In genomic region chr16:38920488-38920887, GRCm38 (mm10) we compare ENCODE assay signal across 13 mouse cellular contexts. TPM values are rescaled to one million over a fixed set of nuclear protein-coding genes. Genes with fewer than 3 reads are reported as not detected.
"Had no signal": no experiment of that assay in that cellular context is flagged by ENCODE, and none has a peak within 500 bp of the region (broad histone marks: within the 10 kb centered on the region; RNA-seq: fewer than 3 reads in every experiment).

No protein-coding gene starts in this region.

- ATAC-seq: intestine, postnatal 0 days; midbrain, embryonic 13.5 days had no signal

- H3K27me3 ChIP-seq: limb, embryonic 12.5 days; liver, embryonic 13.5 days; midbrain, embryonic 13.5 days had no signal

- H3K4me1 ChIP-seq: liver, embryonic 13.5 days had no signal

- H3K9me3 ChIP-seq: limb, embryonic 12.5 days; liver, embryonic 13.5 days; midbrain, embryonic 13.5 days had no signal

- H3K9ac ChIP-seq: limb, embryonic 12.5 days; liver, embryonic 13.5 days; midbrain, embryonic 13.5 days had no signal

- H3K4me2 ChIP-seq: limb, embryonic 12.5 days; liver, embryonic 13.5 days; midbrain, embryonic 13.5 days had no signal

- DNase-seq: kidney, adult 8-10 months; kidney, postnatal 25 days; layer of hippocampus, adult 9-11 months; liver; liver, embryonic 13.5 days; lung, adult 18-20 months; thymus, postnatal 4 days had no signal

- H3K27ac ChIP-seq: limb, embryonic 12.5 days; liver, embryonic 13.5 days; midbrain, embryonic 13.5 days; stomach, postnatal 0 days had no signal

- H3K4me3 ChIP-seq: limb, embryonic 12.5 days; liver, embryonic 13.5 days; midbrain, embryonic 13.5 days had no signal

- H3K36me3 ChIP-seq: limb, embryonic 12.5 days; liver, embryonic 13.5 days; midbrain, embryonic 13.5 days had no signal

RNA-seq across cellular contexts. Expression of gene Igsf11, which starts 28.0 kb away (rescaled TPM):
- total RNA-seq: monocyte, adult 5-6 weeks; neutrophil, adult 5-6 weeks had no signal
